Mouse (Mus musculus) myocyte (in vitro differentiated cells): ENCODE measurements around the gene Trabd2b.

Experiments used
- CEBPB ChIP-seq: IDR thresholded peaks from 2 replicates; pipeline ENCODE4 v1.6.1; 2011; ENCODE audit warnings: mild to moderate bottlenecking, moderate library complexity; ENCODE audit not compliant: poor library complexity, insufficient read depth, severe bottlenecking
- E2F4 ChIP-seq: IDR thresholded peaks from one replicate; pipeline ENCODE4 v1.6.1; 2011; ENCODE audit warnings: mild to moderate bottlenecking, control low read depth, moderate library complexity; ENCODE audit not compliant: insufficient read depth
- MAX ChIP-seq: IDR thresholded peaks from one replicate; pipeline ENCODE4 v1.6.1; 2011; ENCODE audit warnings: low read depth, mild to moderate bottlenecking, control low read depth
- MYOD1 ChIP-seq, 3 experiments: IDR thresholded peaks; one replicate each; pipeline ENCODE4 v1.6.1; 2011; ENCODE audit warnings: control low read depth in 2 of 3, low read depth in 2 of 3, mild to moderate bottlenecking in 2 of 3, moderate library complexity in 1 of 3; ENCODE audit not compliant: insufficient read length in 2 of 3, control insufficient read depth in 1 of 3
- MYOG ChIP-seq, 3 experiments: IDR thresholded peaks; one replicate each; pipeline ENCODE4 v1.6.1; 2011; ENCODE audit warnings: control low read depth in 2 of 3, low read depth in 2 of 3, mild to moderate bottlenecking in 2 of 3; ENCODE audit not compliant: insufficient read length in 2 of 3, control insufficient read depth in 1 of 3, insufficient read depth in 1 of 3
- POLR2A ChIP-seq: IDR thresholded peaks from one replicate; pipeline ENCODE4 v1.6.1; 2011; ENCODE audit warnings: low read depth, mild to moderate bottlenecking, control low read depth, moderate library complexity; ENCODE audit not compliant: insufficient read length
- POLR2AphosphoS2 ChIP-seq: IDR thresholded peaks from one replicate; pipeline ENCODE4 v1.6.1; 2011; ENCODE audit warnings: low read depth, control low read depth; ENCODE audit not compliant: insufficient read length
- REST ChIP-seq: IDR thresholded peaks from one replicate; pipeline ENCODE4 v1.6.1; 2011; ENCODE audit warnings: mild to moderate bottlenecking, control low read depth, moderate library complexity; ENCODE audit not compliant: insufficient read depth, insufficient read length
- SRF ChIP-seq: IDR thresholded peaks from one replicate; pipeline ENCODE4 v1.6.1; 2011; ENCODE audit warnings: low read depth; ENCODE audit not compliant: control insufficient read depth, insufficient read length
- TCF12 ChIP-seq: IDR thresholded peaks from one replicate; pipeline ENCODE4 v1.6.1; 2011; ENCODE audit warnings: mild to moderate bottlenecking, control low read depth; ENCODE audit not compliant: poor library complexity, insufficient read depth, severe bottlenecking
- TCF3 ChIP-seq: IDR thresholded peaks from one replicate; pipeline ENCODE4 v1.6.1; 2011; ENCODE audit warnings: low read depth, control low read depth; ENCODE audit not compliant: insufficient read length
- USF1 ChIP-seq: IDR thresholded peaks from one replicate; pipeline ENCODE4 v1.6.1; 2011; ENCODE audit warnings: low read depth, mild to moderate bottlenecking, control low read depth, moderate library complexity

GRCm38 (mm10) chr4:114385236-114385635 is 21.3 kb upstream of the Trabd2b start:
- no peak for TF ChIP-seq MYOD1 (IDR thresholded peaks at IDR 0.05; ENCODE audit: control insufficient read depth in 1 of 3, insufficient read length in 2 of 3, low read depth in 2 of 3)
- TF ChIP-seq POLR2A = no peak
- no peak for TF ChIP-seq MAX
- TF ChIP-seq MYOG (IDR thresholded peaks at IDR 0.05; ENCODE audit: control insufficient read depth in 1 of 3, insufficient read depth in 1 of 3, insufficient read length in 2 of 3, low read depth in 2 of 3) = no peak
- TF ChIP-seq TCF12 = no peak
- TF ChIP-seq USF1 = no peak
- TF ChIP-seq E2F4 = no peak
- TF ChIP-seq REST = no peak
- TF ChIP-seq POLR2AphosphoS2 = no peak
- TF ChIP-seq SRF = no peak
- TF ChIP-seq TCF3 = no peak
- TF ChIP-seq CEBPB = no peak
